Mouse (Mus musculus): ENCODE measurements around the gene Olfr94. TPM values are rescaled to one million over a fixed set of nuclear protein-coding genes. Genes with fewer than 3 reads are reported as not detected.

The Olfr94 gene
- total RNA-seq, 2 experiments from 2014 or later = not detected

DNA sequence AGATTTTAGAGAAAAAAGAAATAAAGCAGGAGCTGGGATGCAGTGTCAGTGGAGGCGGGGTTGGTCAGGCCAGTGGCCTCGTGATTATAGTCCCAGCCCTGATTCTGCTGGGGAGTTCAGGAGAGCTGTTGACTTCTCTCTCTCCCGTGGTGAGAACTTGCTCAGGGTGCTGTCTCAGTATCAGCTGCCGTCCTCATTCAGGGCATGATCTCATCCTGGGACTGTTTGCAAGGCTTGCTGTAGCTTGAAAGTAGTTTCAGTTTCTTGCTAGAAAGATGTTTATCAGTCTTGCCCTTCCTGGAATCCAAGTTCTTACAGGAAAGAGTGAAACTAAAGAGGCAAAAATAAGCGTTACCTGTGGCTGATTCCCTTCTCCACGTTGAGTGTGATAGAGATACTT is 15.3 kb downstream of the Olfr94 start:
- DNase-seq (ENCODE audit: extremely low spot score in 1 of 2, low spot score in 2 of 2) = no peak
- intact Hi-C loops (cut with DNase I) = no loop called here

DNA sequence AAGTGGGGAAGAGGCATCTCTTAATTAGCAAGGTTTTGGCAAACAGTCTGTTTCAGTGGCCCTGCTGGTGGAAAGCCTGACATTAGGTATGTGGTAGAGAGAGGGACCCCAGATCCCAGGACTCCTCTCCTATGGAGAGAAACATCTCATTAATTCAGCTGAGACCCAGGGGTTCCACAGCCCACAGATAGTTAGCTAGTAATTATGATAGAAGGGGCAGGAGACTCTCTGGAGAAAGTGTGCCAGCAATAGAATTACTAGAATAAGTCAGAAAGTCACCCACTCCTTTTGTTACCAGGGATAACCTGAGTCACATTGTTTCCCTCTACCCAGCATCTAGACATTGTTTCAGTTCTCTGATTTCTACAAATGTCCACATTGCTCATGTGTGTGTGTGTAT is 39.4 kb downstream of the Olfr94 start, which contains the start of gene Olfr93:
Gene Olfr93 (minus strand): TSS at position 101 of the 400 bp plus-strand sequence.
- intact Hi-C loops (cut with DNase I) = no loop called here
- DNase-seq (ENCODE audit: extremely low spot score in 1 of 2, low spot score in 2 of 2) = no peak

Other genes with a start within 250 kb of the Olfr94 start
- 10 to 100 TPM; 89.7 to 90.6 TPM for gene Ppp1r11, start 249.3 kb downstream of the Olfr94 start, total RNA-seq (2021)
- 10 to 100 TPM; 25.3 to 27.8 TPM for gene Znrd1, start 242.4 kb downstream of the Olfr94 start, total RNA-seq (2021)
- gene Znrd1as, start 242.4 kb downstream of the Olfr94 start, total RNA-seq (2021) = 1 to 10 TPM; 2.8 to 3.5 TPM
- under 1 TPM in 1 of 2 experiments, not detected in 1; 0.87 TPM for gene 2410137M14Rik, start 219.8 kb downstream of the Olfr94 start, total RNA-seq (2021)
- gene H2-M5, start 211.5 kb downstream of the Olfr94 start, total RNA-seq (2021) = 1 to 10 TPM; 3.6 to 3.9 TPM
- 10 to 100 TPM; 68.8 to 72.1 TPM for gene Zfp57, start 199.8 kb downstream of the Olfr94 start, total RNA-seq (2021)
- gene Mog, start 177.6 kb downstream of the Olfr94 start, total RNA-seq (2021) = 10 to 100 TPM in 1 of 2 experiments, 1 to 10 TPM in 1; 3.7 to 11.2 TPM
- gene Gabbr1, start 155.0 kb downstream of the Olfr94 start, total RNA-seq (2021) = 100 to 1,000 TPM; 579 to 604 TPM
- not detected for gene Olfr90, start 112.5 kb downstream of the Olfr94 start, total RNA-seq (2021)
- not detected for gene Olfr91, start 102.7 kb downstream of the Olfr94 start, total RNA-seq (2021)
- not detected for gene Olfr92, start 80.9 kb downstream of the Olfr94 start, total RNA-seq (2021)
- gene Olfr93, start 39.5 kb downstream of the Olfr94 start, total RNA-seq (2021) = not detected
- not detected for gene Ubd, start 7.1 kb downstream of the Olfr94 start, total RNA-seq (2021)
- not detected for gene Olfr95, start 12.1 kb upstream of the Olfr94 start, total RNA-seq (2021)
- not detected for gene Olfr96, start 19.2 kb upstream of the Olfr94 start, total RNA-seq (2021)
- gene Olfr97, start 36.3 kb upstream of the Olfr94 start, total RNA-seq (2021) = not detected
- not detected for gene Olfr98, start 62.8 kb upstream of the Olfr94 start, total RNA-seq (2021)
- gene H2-M3, start 69.2 kb upstream of the Olfr94 start, total RNA-seq (2021) = 1 to 10 TPM; 2.7 to 3.1 TPM
- not detected for gene Olfr99, start 82.5 kb upstream of the Olfr94 start, total RNA-seq (2021)
- gene Olfr101, start 103.3 kb upstream of the Olfr94 start, total RNA-seq (2021) = not detected
- not detected for gene Olfr102, start 116.1 kb upstream of the Olfr94 start, total RNA-seq (2021)
- gene Olfr103, start 138.7 kb upstream of the Olfr94 start, total RNA-seq (2021) = not detected
- not detected for gene Olfr104-ps, start 158.6 kb upstream of the Olfr94 start, total RNA-seq (2021)
- not detected for gene Olfr105-ps, start 178.0 kb upstream of the Olfr94 start, total RNA-seq (2021)
- gene Olfr106-ps, start 189.4 kb upstream of the Olfr94 start, total RNA-seq (2021) = not detected
- under 1 TPM in 1 of 2 experiments, not detected in 1; 0.11 TPM for gene Olfr107, start 198.2 kb upstream of the Olfr94 start, total RNA-seq (2021)
- not detected for gene Olfr108, start 244.5 kb upstream of the Olfr94 start, total RNA-seq (2021)